Mouse (Mus musculus): ENCODE measurements around the gene Ube2e2. TPM values are rescaled to one million over a fixed set of nuclear protein-coding genes. Genes with fewer than 3 reads are reported as not detected.

The Ube2e2 gene
- polyA plus RNA-seq, 1 experiment from 2014 or later: 123 TPM

GRCm38 (mm10) chr14:18820713-18821112 lies 73.4 kb downstream of the Ube2e2 start:
- Histone ChIP-seq H3K4me3 (replicated peaks; ENCODE audit: low read depth, low read length) (no peak overlapping the region), H3K36me3 (ENCODE audit: control insufficient read depth, insufficient read depth, low read length) (no peaks in the 10 kb centered on the region), H3K9me3 (ENCODE audit: control insufficient read depth, low read length) (no peaks in the 10 kb centered on the region), H3K4me1 (ENCODE audit: control insufficient read depth, insufficient read depth, low read length) (no peaks in the 10 kb centered on the region), H3K27me3 (ENCODE audit: control insufficient read depth, insufficient read depth, low read length) (no peaks in the 10 kb centered on the region), H3K4me2 (ENCODE audit: low read length) (no peak overlapping the region), H3K9ac (replicated peaks; ENCODE audit: low read length) (no peak overlapping the region), H3K27ac (replicated peaks; ENCODE audit: low read depth, low read length) (no peak overlapping the region)
- DNase-seq: no peak
- WGBS: 81% methylated on average over 6 of the region's 6 CpGs
- no peak for ATAC-seq (ENCODE audit: low FRiP score, low TSS enrichment)

GRCm38 (mm10) chr14:18796857-18797256 lies 97.2 kb downstream of the Ube2e2 start:
- no peak overlapping the region for H3K4me2 ChIP-seq (ENCODE audit: low read length)
- no peaks in the 10 kb centered on the region for H3K27me3 ChIP-seq (ENCODE audit: control insufficient read depth, insufficient read depth, low read length)
- 0 out of 2 replicates have a peak, but pooled peaks cover 4% of the 10 kb centered on the region for H3K9me3 ChIP-seq (ENCODE audit: control insufficient read depth, low read length)
- H3K4me3 ChIP-seq (replicated peaks; ENCODE audit: low read depth, low read length): no peak overlapping the region
- H3K36me3 ChIP-seq (ENCODE audit: control insufficient read depth, insufficient read depth, low read length): no peaks in the 10 kb centered on the region
- H3K4me1 ChIP-seq (ENCODE audit: control insufficient read depth, insufficient read depth, low read length): no peaks in the 10 kb centered on the region
- no peak overlapping the region for H3K9ac ChIP-seq (replicated peaks; ENCODE audit: low read length)
- DNase-seq: no peak
- no peak for ATAC-seq (ENCODE audit: low FRiP score, low TSS enrichment)
- no peak overlapping the region for H3K27ac ChIP-seq (replicated peaks; ENCODE audit: low read depth, low read length)

- Histone ChIP-seq H3K27me3 (ENCODE audit: control insufficient read depth, insufficient read depth, low read length) (no peaks in the 10 kb centered on the region), H3K36me3 (ENCODE audit: control insufficient read depth, insufficient read depth, low read length) (no peaks in the 10 kb centered on the region), H3K4me3 (replicated peaks; ENCODE audit: low read depth, low read length) (no peak overlapping the region), H3K4me1 (ENCODE audit: control insufficient read depth, insufficient read depth, low read length) (no peaks in the 10 kb centered on the region), H3K27ac (replicated peaks; ENCODE audit: low read depth, low read length) (no peak overlapping the region), H3K9ac (replicated peaks; ENCODE audit: low read length) (no peak overlapping the region), H3K4me2 (ENCODE audit: low read length) (no peak overlapping the region), H3K9me3 (ENCODE audit: control insufficient read depth, low read length) (0 out of 2 replicates have a peak, but pooled peaks cover 4% of the 10 kb centered on the region)
- DNase-seq: no peak
- 74% methylated on average over 2 of the region's 2 CpGs for WGBS
- no peak for ATAC-seq (ENCODE audit: low FRiP score, low TSS enrichment)
These were observed 98.3 kb downstream of the Ube2e2 start for GRCm38 (mm10) chr14:18795787-18796186.

GRCm38 (mm10) chr14:18778993-18779675 lies 114.9 kb downstream of the Ube2e2 start:
- Histone ChIP-seq H3K4me1 (ENCODE audit: control insufficient read depth, insufficient read depth, low read length) (no peaks in the 10 kb centered on the region), H3K9me3 (ENCODE audit: control insufficient read depth, low read length) (no peaks in the 10 kb centered on the region), H3K4me3 (replicated peaks; ENCODE audit: low read depth, low read length) (no peak overlapping the region), H3K4me2 (ENCODE audit: low read length) (no peak overlapping the region), H3K9ac (replicated peaks; ENCODE audit: low read length) (no peak overlapping the region), H3K27me3 (ENCODE audit: control insufficient read depth, insufficient read depth, low read length) (no peaks in the 10 kb centered on the region), H3K27ac (replicated peaks; ENCODE audit: low read depth, low read length) (no peak overlapping the region), H3K36me3 (ENCODE audit: control insufficient read depth, insufficient read depth, low read length) (no peaks in the 10 kb centered on the region)
- WGBS: 90% methylated on average over 3 of the region's 3 CpGs
- DNase-seq (no peak), ATAC-seq (ENCODE audit: low FRiP score, low TSS enrichment) (no peak)

GRCm38 (mm10) chr14:18778241-18778640 lies 115.8 kb downstream of the Ube2e2 start:
- Histone ChIP-seq H3K27ac (replicated peaks; ENCODE audit: low read depth, low read length) (no peak overlapping the region), H3K9me3 (ENCODE audit: control insufficient read depth, low read length) (no peaks in the 10 kb centered on the region), H3K4me3 (replicated peaks; ENCODE audit: low read depth, low read length) (no peak overlapping the region), H3K9ac (replicated peaks; ENCODE audit: low read length) (no peak overlapping the region), H3K4me1 (ENCODE audit: control insufficient read depth, insufficient read depth, low read length) (no peaks in the 10 kb centered on the region), H3K4me2 (ENCODE audit: low read length) (no peak overlapping the region), H3K36me3 (ENCODE audit: control insufficient read depth, insufficient read depth, low read length) (no peaks in the 10 kb centered on the region), H3K27me3 (ENCODE audit: control insufficient read depth, insufficient read depth, low read length) (no peaks in the 10 kb centered on the region)
- WGBS: 87% methylated on average over 5 of the region's 5 CpGs
- DNase-seq (no peak), ATAC-seq (ENCODE audit: low FRiP score, low TSS enrichment) (no peak)

- Histone ChIP-seq H3K4me1 (ENCODE audit: control insufficient read depth, insufficient read depth, low read length) (no peaks in the 10 kb centered on the region), H3K4me3 (replicated peaks; ENCODE audit: low read depth, low read length) (no peak overlapping the region), H3K36me3 (ENCODE audit: control insufficient read depth, insufficient read depth, low read length) (no peaks in the 10 kb centered on the region), H3K4me2 (ENCODE audit: low read length) (no peak overlapping the region), H3K9ac (replicated peaks; ENCODE audit: low read length) (no peak overlapping the region), H3K27me3 (ENCODE audit: control insufficient read depth, insufficient read depth, low read length) (no peaks in the 10 kb centered on the region), H3K9me3 (ENCODE audit: control insufficient read depth, low read length) (no peaks in the 10 kb centered on the region), H3K27ac (replicated peaks; ENCODE audit: low read depth, low read length) (no peak overlapping the region)
- WGBS: 93% methylated on average over 2 of the region's 2 CpGs
- DNase-seq: no peak
- ATAC-seq (ENCODE audit: low FRiP score, low TSS enrichment): no peak
These were observed 117.9 kb downstream of the Ube2e2 start for GRCm38 (mm10) chr14:18776132-18776531.

- H3K27ac ChIP-seq (replicated peaks; ENCODE audit: low read depth, low read length): no peak overlapping the region
- no peak for DNase-seq
- no peaks in the 10 kb centered on the region for H3K9me3 ChIP-seq (ENCODE audit: control insufficient read depth, low read length)
- no peak overlapping the region for H3K9ac ChIP-seq (replicated peaks; ENCODE audit: low read length)
- no peak overlapping the region for H3K4me3 ChIP-seq (replicated peaks; ENCODE audit: low read depth, low read length)
- no peak overlapping the region for H3K4me2 ChIP-seq (ENCODE audit: low read length)
- no peaks in the 10 kb centered on the region for H3K27me3 ChIP-seq (ENCODE audit: control insufficient read depth, insufficient read depth, low read length)
- no peaks in the 10 kb centered on the region for H3K4me1 ChIP-seq (ENCODE audit: control insufficient read depth, insufficient read depth, low read length)
- WGBS: 48% methylated on average over 2 of the region's 2 CpGs
- no peaks in the 10 kb centered on the region for H3K36me3 ChIP-seq (ENCODE audit: control insufficient read depth, insufficient read depth, low read length)
- no peak for ATAC-seq (ENCODE audit: low FRiP score, low TSS enrichment)
These were observed 120.3 kb downstream of the Ube2e2 start for GRCm38 (mm10) chr14:18773724-18774123.

- H3K4me2 ChIP-seq (ENCODE audit: low read length): no peak overlapping the region
- H3K4me3 ChIP-seq (replicated peaks; ENCODE audit: low read depth, low read length): no peak overlapping the region
- H3K36me3 ChIP-seq (ENCODE audit: control insufficient read depth, insufficient read depth, low read length): no peaks in the 10 kb centered on the region
- no peak for DNase-seq
- no peaks in the 10 kb centered on the region for H3K27me3 ChIP-seq (ENCODE audit: control insufficient read depth, insufficient read depth, low read length)
- H3K9ac ChIP-seq (replicated peaks; ENCODE audit: low read length): no peak overlapping the region
- WGBS: 66% methylated on average over 6 of the region's 6 CpGs
- no peak overlapping the region for H3K27ac ChIP-seq (replicated peaks; ENCODE audit: low read depth, low read length)
- H3K9me3 ChIP-seq (ENCODE audit: control insufficient read depth, low read length): no peaks in the 10 kb centered on the region
- ATAC-seq (ENCODE audit: low FRiP score, low TSS enrichment): no peak
- H3K4me1 ChIP-seq (ENCODE audit: control insufficient read depth, insufficient read depth, low read length): peaks cover 4% of the 10 kb centered on the region; the same call in 1 of the 2 replicates
These were observed 134.3 kb downstream of the Ube2e2 start for GRCm38 (mm10) chr14:18759601-18760356.
